Mouse (Mus musculus): Measurements from ENCODE around the gene Dync1i1. TPM values are rescaled to one million over a fixed set of nuclear protein-coding genes. Genes with fewer than 3 reads are reported as not detected.

Dync1i1 gene
- polyA plus RNA-seq, 1 experiment = 0.20 TPM

GRCm38 (mm10) chr6:5935587-5936353, 210.3 kb downstream of the Dync1i1 start:
- Histone ChIP-seq H3K4me1 (ENCODE audit: control insufficient read depth, insufficient read depth, low read length) (no peaks in the 10 kb centered on the region), H3K4me3 (replicated peaks; ENCODE audit: extremely low read depth, low read depth, low read length) (no peak overlapping the region)
- WGBS = 84% methylated on average over 8 of the region's 8 CpGs
- TF ChIP-seq CTCF (IDR thresholded peaks at IDR 0.05; ENCODE audit: insufficient read depth, low read length) (no peak), POLR2A (IDR thresholded peaks at IDR 0.05; ENCODE audit: borderline replicate concordance, extremely low read depth, low read depth, low read length) (no peak)
- DNase-seq = no peak

- H3K4me1 ChIP-seq (ENCODE audit: control insufficient read depth, insufficient read depth, low read length) = no peaks in the 10 kb centered on the region
- no peak for DNase-seq
- 63% methylated on average over 9 of the region's 9 CpGs for WGBS
- H3K4me3 ChIP-seq (replicated peaks; ENCODE audit: extremely low read depth, low read depth, low read length) = no peak overlapping the region
- no peak for TF ChIP-seq CTCF (IDR thresholded peaks at IDR 0.05; ENCODE audit: insufficient read depth, low read length)
- no peak for TF ChIP-seq POLR2A (IDR thresholded peaks at IDR 0.05; ENCODE audit: borderline replicate concordance, extremely low read depth, low read depth, low read length)
These were observed 224.5 kb downstream of the Dync1i1 start for GRCm38 (mm10) chr6:5949812-5950392.

- no peak overlapping the region for H3K4me3 ChIP-seq (replicated peaks; ENCODE audit: extremely low read depth, low read depth, low read length)
- no peak for TF ChIP-seq CTCF (IDR thresholded peaks at IDR 0.05; ENCODE audit: insufficient read depth, low read length)
- no peak for TF ChIP-seq POLR2A (IDR thresholded peaks at IDR 0.05; ENCODE audit: borderline replicate concordance, extremely low read depth, low read depth, low read length)
- H3K4me1 ChIP-seq (ENCODE audit: control insufficient read depth, insufficient read depth, low read length) = no peaks in the 10 kb centered on the region
- DNase-seq = no peak
- 76% methylated on average over 10 of the region's 10 CpGs for WGBS
These were observed 231.0 kb downstream of the Dync1i1 start for GRCm38 (mm10) chr6:5956316-5956913.

GRCm38 (mm10) chr6:5960728-5961127, 235.3 kb downstream of the Dync1i1 start:
- no peak for TF ChIP-seq POLR2A (IDR thresholded peaks at IDR 0.05; ENCODE audit: borderline replicate concordance, extremely low read depth, low read depth, low read length)
- TF ChIP-seq CTCF (IDR thresholded peaks at IDR 0.05; ENCODE audit: insufficient read depth, low read length) = no peak
- H3K4me3 ChIP-seq (replicated peaks; ENCODE audit: extremely low read depth, low read depth, low read length) = no peak overlapping the region
- no peaks in the 10 kb centered on the region for H3K4me1 ChIP-seq (ENCODE audit: control insufficient read depth, insufficient read depth, low read length)
- no peak for DNase-seq
- 73% methylated on average over 4 of the region's 4 CpGs for WGBS

GRCm38 (mm10) chr6:5961960-5962359, 236.5 kb downstream of the Dync1i1 start:
- TF ChIP-seq CTCF (IDR thresholded peaks at IDR 0.05; ENCODE audit: insufficient read depth, low read length) = no peak
- no peak for TF ChIP-seq POLR2A (IDR thresholded peaks at IDR 0.05; ENCODE audit: borderline replicate concordance, extremely low read depth, low read depth, low read length)
- no peak for DNase-seq
- WGBS = 90% methylated on average over 3 of the region's 3 CpGs
- no peak overlapping the region for H3K4me3 ChIP-seq (replicated peaks; ENCODE audit: extremely low read depth, low read depth, low read length)
- no peaks in the 10 kb centered on the region for H3K4me1 ChIP-seq (ENCODE audit: control insufficient read depth, insufficient read depth, low read length)

GRCm38 (mm10) chr6:5966376-5966775, 240.9 kb downstream of the Dync1i1 start:
- no peaks in the 10 kb centered on the region for H3K4me1 ChIP-seq (ENCODE audit: control insufficient read depth, insufficient read depth, low read length)
- 90% methylated on average over 7 of the region's 7 CpGs for WGBS
- no peak for DNase-seq
- TF ChIP-seq CTCF (IDR thresholded peaks at IDR 0.05; ENCODE audit: insufficient read depth, low read length) = no peak
- TF ChIP-seq POLR2A (IDR thresholded peaks at IDR 0.05; ENCODE audit: borderline replicate concordance, extremely low read depth, low read depth, low read length) = no peak
- no peak overlapping the region for H3K4me3 ChIP-seq (replicated peaks; ENCODE audit: extremely low read depth, low read depth, low read length)

GRCm38 (mm10) chr6:5966806-5967445, 241.5 kb downstream of the Dync1i1 start:
- Histone ChIP-seq H3K4me3 (replicated peaks; ENCODE audit: extremely low read depth, low read depth, low read length) (no peak overlapping the region), H3K4me1 (ENCODE audit: control insufficient read depth, insufficient read depth, low read length) (no peaks in the 10 kb centered on the region)
- DNase-seq = no peak
- TF ChIP-seq CTCF (IDR thresholded peaks at IDR 0.05; ENCODE audit: insufficient read depth, low read length) (no peak), POLR2A (IDR thresholded peaks at IDR 0.05; ENCODE audit: borderline replicate concordance, extremely low read depth, low read depth, low read length) (no peak)
- WGBS = 76% methylated on average over 8 of the region's 8 CpGs

GRCm38 (mm10) chr6:5967545-5967944, 242.1 kb downstream of the Dync1i1 start:
- TF ChIP-seq POLR2A (IDR thresholded peaks at IDR 0.05; ENCODE audit: borderline replicate concordance, extremely low read depth, low read depth, low read length) (no peak), CTCF (IDR thresholded peaks at IDR 0.05; ENCODE audit: insufficient read depth, low read length) (no peak)
- Histone ChIP-seq H3K4me1 (ENCODE audit: control insufficient read depth, insufficient read depth, low read length) (no peaks in the 10 kb centered on the region), H3K4me3 (replicated peaks; ENCODE audit: extremely low read depth, low read depth, low read length) (no peak overlapping the region)
- 71% methylated on average over 4 of the region's 4 CpGs for WGBS
- no peak for DNase-seq

- no peak for DNase-seq
- TF ChIP-seq POLR2A (IDR thresholded peaks at IDR 0.05; ENCODE audit: borderline replicate concordance, extremely low read depth, low read depth, low read length) (no peak), CTCF (IDR thresholded peaks at IDR 0.05; ENCODE audit: insufficient read depth, low read length) (no peak)
- WGBS = 81% methylated on average over 8 of the region's 8 CpGs
- H3K4me3 ChIP-seq (replicated peaks; ENCODE audit: extremely low read depth, low read depth, low read length) = no peak overlapping the region
- H3K4me1 ChIP-seq (ENCODE audit: control insufficient read depth, insufficient read depth, low read length) = no peaks in the 10 kb centered on the region
These were observed 244.2 kb downstream of the Dync1i1 start for GRCm38 (mm10) chr6:5969613-5970012.

Measured in lung, adult 2 months (tissue).